Mouse (Mus musculus) G1E (cell line): ENCODE results near the gene Rflna. TPM values are rescaled to one million over a fixed set of nuclear protein-coding genes. Genes with fewer than 3 reads are reported as not detected.

Experiments used
- ATAC-seq: 2 replicates; pipeline ENCODE4 v1.8.0; 2016; ENCODE audit warnings: mild to moderate bottlenecking; ENCODE audit not compliant: insufficient number of reproducible peaks, poor library complexity, low FRiP score, severe bottlenecking; ENCODE audit errors: extremely low read depth
- DNase-seq: peaks from one replicate; pipeline ENCODE4 v3.0.0; 2012; ENCODE audit warnings: low spot score
- H3K27me3 ChIP-seq: 2 replicates; pipeline ENCODE4 v1.6.1; 2012; ENCODE audit warnings: mild to moderate bottlenecking, low read length, inconsistent platforms; ENCODE audit not compliant: insufficient read depth
- H3K36me3 ChIP-seq: replicated peaks from 2 replicates; pipeline ENCODE3; 2012; ENCODE audit warnings: mild to moderate bottlenecking, inconsistent platforms
- H3K4me1 ChIP-seq: 2 replicates; pipeline ENCODE4 v1.6.1; 2012; ENCODE audit warnings: low read depth, low read length, inconsistent platforms, mixed read lengths; ENCODE audit not compliant: insufficient read depth
- H3K4me3 ChIP-seq: 2 replicates; pipeline ENCODE4 v1.5.1; 2012; ENCODE audit warnings: low read depth, mild to moderate bottlenecking, inconsistent platforms, low read length, moderate library complexity, mixed read lengths
- H3K9me3 ChIP-seq: replicated peaks from 2 replicates; pipeline ENCODE4 v1.6.1; 2012; ENCODE audit warnings: inconsistent platforms
- CTCF ChIP-seq: IDR thresholded peaks from 2 replicates; pipeline ENCODE4 v1.5.1; 2012; ENCODE audit warnings: low read depth, low read length, inconsistent platforms, mixed read lengths
- GATA1 ChIP-seq: IDR thresholded peaks from 2 replicates; pipeline ENCODE4 v1.6.1; 2012; ENCODE audit warnings: borderline replicate concordance, low read length, inconsistent platforms, mixed read lengths
- GATA2 ChIP-seq: IDR thresholded peaks from 2 replicates; pipeline ENCODE4 v1.6.1; 2012; ENCODE audit warnings: low read depth, low read length, inconsistent platforms, borderline replicate concordance
- POLR2AphosphoS5 ChIP-seq: IDR thresholded peaks from 2 replicates; pipeline ENCODE4 v1.6.1; 2012; ENCODE audit warnings: low read depth, low read length, inconsistent platforms; ENCODE audit not compliant: insufficient replicate concordance
- TAL1 ChIP-seq: conservative IDR thresholded peaks from 2 replicates; pipeline ENCODE4 v1.6.1; 2012; ENCODE audit warnings: low read depth, low read length, inconsistent platforms, mixed read lengths
- polyA plus RNA-seq: library from polyadenylated mRNA; stranded (reverse); fragments of >175 nt; gene quantifications from 2 replicates; pipeline ENCODE4 v1.2.3, GENCODE M21; 2012
- total RNA-seq, 2 experiments: library from RNA; stranded (forward) in 1 of 2; stranded (reverse) in 1 of 2; fragments of 200-1000 nt in 1 of 2; fragments of >200 nt in 1 of 2; fragmentation: Nextera tagmentation in 1 of 2; gene quantifications; 2 replicates each; pipeline ENCODE4 v1.2.3; 2014 to 2017

Gene Rflna
- total and polyA plus RNA-seq, 3 experiments = not detected

DNA sequence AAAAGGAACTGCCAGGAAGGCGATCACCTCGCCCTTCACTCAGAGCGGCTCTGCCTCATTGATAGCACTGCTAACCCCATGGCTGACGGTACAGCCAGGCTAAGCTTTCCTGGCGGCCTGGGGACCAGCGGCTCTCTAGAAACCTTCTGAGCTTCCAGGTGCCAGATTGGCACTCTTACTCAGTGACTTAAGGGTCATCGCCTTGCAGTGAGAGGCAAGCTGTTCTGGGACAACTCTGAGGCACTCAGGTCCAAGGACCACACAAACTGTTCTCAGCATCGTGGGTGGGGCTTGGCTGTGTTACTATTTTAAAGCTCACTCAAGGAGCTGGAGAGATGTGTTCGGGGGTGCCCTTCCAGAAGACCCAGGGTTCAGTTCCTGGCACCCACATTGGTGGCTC, 12.6 kb downstream of the Rflna start:
- Histone ChIP-seq H3K4me3 (no peak overlapping the region), H3K27me3 (no peaks in the 10 kb centered on the region), H3K4me1 (no peaks in the 10 kb centered on the region), H3K36me3 (no peaks in the 10 kb centered on the region), H3K9me3 (peaks cover 95% of the 10 kb centered on the region)
- no peak for ATAC-seq
- DNase-seq = no peak
- no peak for TF ChIP-seq TAL1
- TF ChIP-seq POLR2AphosphoS5 = no peak
- no peak for TF ChIP-seq GATA1
- no peak for TF ChIP-seq CTCF
- TF ChIP-seq GATA2 = no peak

- Histone ChIP-seq H3K36me3 (no peaks in the 10 kb centered on the region), H3K9me3 (peaks cover 93% of the 10 kb centered on the region), H3K27me3 (no peaks in the 10 kb centered on the region), H3K4me1 (no peaks in the 10 kb centered on the region), H3K4me3 (no peak overlapping the region)
- DNase-seq = no peak
- no peak for TF ChIP-seq GATA2
- TF ChIP-seq POLR2AphosphoS5 = no peak
- TF ChIP-seq TAL1 = no peak
- TF ChIP-seq GATA1 = no peak
- TF ChIP-seq CTCF = no peak
- ATAC-seq = no peak
These were observed 13.6 kb downstream of the Rflna start for GRCm38 (mm10) chr5:125016421-125017242.

DNA sequence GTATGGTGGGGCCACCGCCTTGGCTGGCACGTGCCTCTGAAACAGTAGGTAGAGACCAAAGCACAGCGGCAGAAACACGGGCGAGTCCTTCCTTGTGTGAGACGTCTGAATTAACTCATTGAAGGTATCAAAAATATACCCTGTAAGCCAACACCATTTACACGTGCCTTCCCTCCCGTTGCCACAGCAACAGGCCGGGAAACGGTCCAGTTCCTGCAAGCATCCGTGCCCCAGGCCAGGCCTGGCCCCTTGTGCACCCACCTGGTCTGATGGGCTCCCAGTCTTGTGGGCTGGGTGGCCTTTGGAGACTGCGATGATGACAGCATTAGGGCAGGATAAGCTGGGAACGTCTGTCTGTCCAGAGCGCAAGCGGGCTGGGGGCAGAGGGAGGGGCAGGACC, 14.3 kb downstream of the Rflna start:
- H3K36me3 ChIP-seq = no peaks in the 10 kb centered on the region

DNA sequence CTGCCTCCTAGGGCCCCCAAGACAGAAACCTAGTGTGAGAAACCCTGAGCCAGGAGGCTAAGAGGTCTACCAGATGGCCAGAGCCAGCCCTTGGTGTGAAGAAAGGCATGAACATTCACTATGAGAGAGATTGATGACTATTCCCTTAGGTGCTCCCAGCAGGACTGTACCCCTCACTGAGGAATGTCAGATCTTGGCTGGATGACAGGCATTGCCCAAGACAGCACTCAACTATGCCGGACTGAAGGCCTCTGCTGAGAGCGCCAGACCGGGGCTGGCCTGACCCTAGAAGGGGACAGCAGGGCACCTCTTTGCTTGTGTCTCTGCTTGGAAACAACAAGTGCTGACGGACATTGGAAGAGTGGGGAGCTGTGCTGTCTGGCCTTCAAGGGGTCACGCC, 16.1 kb downstream of the Rflna start:
- Histone ChIP-seq H3K9me3 (peaks cover 92% of the 10 kb centered on the region), H3K4me1 (no peaks in the 10 kb centered on the region), H3K36me3 (no peaks in the 10 kb centered on the region), H3K4me3 (no peak overlapping the region; the same call in 1 of the 2 replicates), H3K27me3 (peaks cover 2% of the 10 kb centered on the region; the same call in 1 of the 2 replicates)
- no peak for DNase-seq
- TF ChIP-seq GATA1 = no peak
- no peak for TF ChIP-seq CTCF
- no peak for TF ChIP-seq POLR2AphosphoS5
- TF ChIP-seq TAL1 = no peak
- no peak for TF ChIP-seq GATA2
- ATAC-seq = no peak

More for the DNA sequence above, 14.3 kb downstream of the Rflna start:
- Histone ChIP-seq H3K27me3 (no peaks in the 10 kb centered on the region), H3K4me3 (no peak overlapping the region; the same call in 1 of the 2 replicates), H3K9me3 (peaks cover 92% of the 10 kb centered on the region), H3K4me1 (no peaks in the 10 kb centered on the region)
- no peak for ATAC-seq
- TF ChIP-seq GATA1 (no peak), POLR2AphosphoS5 (no peak), GATA2 (no peak), TAL1 (no peak), CTCF (no peak)
- no peak for DNase-seq

DNA sequence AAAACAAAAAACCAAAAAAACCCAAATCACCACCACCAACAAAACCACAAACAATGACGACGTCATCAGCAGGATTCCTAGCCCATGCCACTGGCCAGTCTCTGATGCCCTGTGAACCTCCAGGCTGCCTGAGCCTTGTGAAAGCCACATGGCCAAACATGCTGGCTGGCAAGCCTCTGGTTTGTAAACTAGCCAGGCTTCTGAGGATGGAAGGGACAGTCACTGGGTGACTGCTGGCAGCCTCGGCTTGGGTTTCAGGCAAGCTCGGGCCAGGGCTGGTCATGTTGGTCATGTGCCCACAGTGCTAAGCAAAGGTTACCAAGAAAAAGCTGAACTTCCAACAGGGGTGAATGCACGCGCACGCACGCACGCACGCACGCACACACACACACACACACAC, 18.3 kb downstream of the Rflna start:
- Histone ChIP-seq H3K4me3 (no peak overlapping the region), H3K9me3 (peaks cover 95% of the 10 kb centered on the region), H3K36me3 (no peaks in the 10 kb centered on the region), H3K4me1 (no peaks in the 10 kb centered on the region), H3K27me3 (peaks cover 2% of the 10 kb centered on the region; the same call in 1 of the 2 replicates)
- no peak for ATAC-seq
- DNase-seq = no peak
- TF ChIP-seq CTCF = no peak
- TF ChIP-seq GATA1 = no peak
- TF ChIP-seq TAL1 = no peak
- TF ChIP-seq GATA2 = no peak
- no peak for TF ChIP-seq POLR2AphosphoS5

GRCm38 (mm10) chr5:125024002-125024401, 21.0 kb downstream of the Rflna start:
- TF ChIP-seq TAL1 (no peak), CTCF (no peak), GATA2 (no peak), POLR2AphosphoS5 (no peak), GATA1 (no peak)
- H3K4me1 ChIP-seq = no peaks in the 10 kb centered on the region
- H3K27me3 ChIP-seq = peaks cover 2% of the 10 kb centered on the region; the same call in 1 of the 2 replicates
- ATAC-seq (no peak), DNase-seq (no peak)
- H3K9me3 ChIP-seq = peaks cover 94% of the 10 kb centered on the region
- H3K4me3 ChIP-seq = no peak overlapping the region
- no peaks in the 10 kb centered on the region for H3K36me3 ChIP-seq
